Mouse (Mus musculus) midbrain, embryonic 15.5 days (tissue): Measurements from ENCODE around the gene Themis. TPM values are rescaled to one million over a fixed set of nuclear protein-coding genes. Genes with fewer than 3 reads are reported as not detected.
A peak's percentile ranks its signal among the peaks of the same experiment; 100 is the strongest.

Source experiments
- ATAC-seq: fragments of 200-750 bp; cut with Nextera tagmentation; replicated peaks from 2 replicates; pipeline ENCODE4 v1.8.0; 2017; ENCODE audit warnings: moderate TSS enrichment
- H3K27ac ChIP-seq: fragments of 300-500 bp; sonication (generic); 2 replicates; pipeline ENCODE4 v1.5.1; 2015; ENCODE audit warnings: mild to moderate bottlenecking, inconsistent platforms
- H3K27me3 ChIP-seq: fragments of 300-500 bp; sonication (generic); replicated peaks from 2 replicates; pipeline ENCODE4 v1.6.1; 2015; ENCODE audit warnings: inconsistent platforms
- H3K36me3 ChIP-seq: fragments of 300-500 bp; sonication (generic); replicated peaks from 2 replicates; pipeline ENCODE4 v1.6.1; 2015; ENCODE audit warnings: inconsistent platforms
- H3K4me1 ChIP-seq: fragments of 300-500 bp; sonication (generic); 2 replicates; pipeline ENCODE4 v1.6.1; 2015; ENCODE audit warnings: inconsistent platforms
- H3K4me2 ChIP-seq: fragments of 300-500 bp; sonication (generic); 2 replicates; pipeline ENCODE4 v1.6.1; 2015; ENCODE audit warnings: inconsistent platforms, mild to moderate bottlenecking, moderate library complexity
- H3K4me3 ChIP-seq: fragments of 300-500 bp; sonication (generic); 2 replicates; pipeline ENCODE4 v1.5.1; 2015; ENCODE audit warnings: mild to moderate bottlenecking, inconsistent platforms
- H3K9ac ChIP-seq: fragments of 300-500 bp; sonication (generic); 2 replicates; pipeline ENCODE4 v1.6.1; 2015; ENCODE audit warnings: mild to moderate bottlenecking, inconsistent platforms
- H3K9me3 ChIP-seq: fragments of 300-500 bp; sonication (generic); 2 replicates; pipeline ENCODE4 v1.6.1; 2016; ENCODE audit warnings: inconsistent platforms
- WGBS: fragments of 180-500 bp; shearing (Covaris S2); methylation state at CpG from one replicate; pipeline ENCODE4 v1.1.7; 2015; ENCODE audit warnings: mixed read lengths; 5-methylcytosine and 5-hydroxymethylcytosine counted together
- polyA plus RNA-seq: library from polyadenylated mRNA; unstranded; fragments of >200 nt; fragmentation: Nextera tagmentation; extraction: Ambion mirVana; gene quantifications from 2 replicates; pipeline ENCODE4 v1.2.1, GENCODE M21; 2015

The Themis gene
- polyA plus RNA-seq: 0.08 TPM in 1 of 2 replicates, not detected in the other

GRCm38 (mm10) chr10:28668261-28668660, at the start of gene Themis:
Gene Themis, plus strand, starts transcription at chr10:28668360.
- H3K36me3 ChIP-seq: no peaks in the 10 kb centered on the region
- H3K4me1 ChIP-seq: no peaks in the 10 kb centered on the region
- WGBS: 70% methylated on average over 5 of the region's 5 CpGs
- H3K9me3 ChIP-seq: no peaks in the 10 kb centered on the region
- no peak within 1 kb of the TSS for H3K9ac ChIP-seq
- no peak within 1 kb of the TSS for H3K27ac ChIP-seq
- ATAC-seq: no peak
- H3K4me3 ChIP-seq: no peak within 1 kb of the TSS
- no peak within 1 kb of the TSS for H3K4me2 ChIP-seq
- no peaks in the 10 kb centered on the region for H3K27me3 ChIP-seq

DNA sequence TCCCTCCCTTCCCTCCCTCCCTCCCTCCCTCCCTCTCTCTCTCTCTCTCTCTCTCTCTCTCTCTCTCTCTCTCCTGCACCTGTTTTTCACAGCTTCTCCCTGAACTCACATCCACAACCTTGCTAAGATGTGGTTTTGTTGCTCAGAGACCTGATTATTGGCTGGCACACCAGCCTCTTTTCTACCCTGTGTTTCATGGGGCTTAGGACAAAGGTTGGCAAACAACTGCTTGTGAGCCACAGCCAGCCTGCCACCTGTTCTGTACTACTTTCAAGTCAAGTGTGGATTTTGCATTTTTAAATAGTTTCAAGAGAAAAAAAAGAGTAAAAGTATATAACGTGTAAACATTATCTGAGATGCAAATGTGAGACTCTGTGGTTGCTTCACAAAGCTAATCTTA, 48.7 kb upstream of the Themis start:
- Histone ChIP-seq H3K4me1 (no peaks in the 10 kb centered on the region), H3K9me3 (no peaks in the 10 kb centered on the region), H3K36me3 (no peaks in the 10 kb centered on the region), H3K9ac (no peak overlapping the region), H3K27ac (no peak overlapping the region), H3K4me2 (no peak overlapping the region), H3K27me3 (no peaks in the 10 kb centered on the region), H3K4me3 (no peak overlapping the region)
- no peak for ATAC-seq
- 88% methylated on average over 1 of the region's 1 CpGs for WGBS

DNA sequence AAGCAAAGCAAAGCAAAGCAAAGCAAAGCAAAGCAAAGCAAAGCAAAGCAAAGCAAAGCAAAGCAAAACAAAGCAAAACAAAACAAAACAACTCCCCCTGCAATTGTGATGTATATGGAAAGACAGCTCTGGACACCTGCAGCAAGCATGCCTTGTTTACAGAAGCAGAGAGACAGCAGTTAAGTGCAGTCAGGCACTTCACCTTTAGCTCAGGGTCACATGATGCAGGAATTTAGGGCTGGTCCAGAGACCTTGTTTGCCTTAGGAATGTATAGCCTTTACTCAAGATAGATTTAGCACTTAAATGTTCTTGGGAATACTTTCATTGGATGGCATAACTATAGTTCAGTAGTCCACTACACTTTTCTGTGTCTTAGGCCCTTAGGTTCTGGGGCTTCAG, 32.1 kb upstream of the Themis start:
- no peaks in the 10 kb centered on the region for H3K9me3 ChIP-seq
- no peaks in the 10 kb centered on the region for H3K36me3 ChIP-seq
- ATAC-seq: no peak
- no peaks in the 10 kb centered on the region for H3K27me3 ChIP-seq
- H3K9ac ChIP-seq: no peak overlapping the region
- H3K4me1 ChIP-seq: no peaks in the 10 kb centered on the region
- H3K4me2 ChIP-seq: no peak overlapping the region
- no peak overlapping the region for H3K4me3 ChIP-seq
- no peak overlapping the region for H3K27ac ChIP-seq

GRCm38 (mm10) chr10:28641887-28642286, 26.3 kb upstream of the Themis start:
- WGBS: 71% methylated on average over 2 of the region's 2 CpGs
- H3K27me3 ChIP-seq: no peaks in the 10 kb centered on the region
- H3K9ac ChIP-seq: no peak overlapping the region
- H3K27ac ChIP-seq: no peak overlapping the region
- H3K9me3 ChIP-seq: no peaks in the 10 kb centered on the region
- peak; percentile 54; the same call in 1 of the 2 replicates for ATAC-seq
- H3K4me2 ChIP-seq: no peak overlapping the region
- no peak overlapping the region for H3K4me3 ChIP-seq
- no peaks in the 10 kb centered on the region for H3K4me1 ChIP-seq
- no peaks in the 10 kb centered on the region for H3K36me3 ChIP-seq

- Histone ChIP-seq H3K4me1 (no peaks in the 10 kb centered on the region), H3K4me2 (no peak overlapping the region), H3K9me3 (no peaks in the 10 kb centered on the region), H3K36me3 (no peaks in the 10 kb centered on the region), H3K4me3 (no peak overlapping the region), H3K9ac (no peak overlapping the region), H3K27ac (no peak overlapping the region), H3K27me3 (no peaks in the 10 kb centered on the region)
- ATAC-seq: no peak
- 94% methylated on average over 2 of the region's 2 CpGs for WGBS
These were observed 20.3 kb upstream of the Themis start for GRCm38 (mm10) chr10:28647855-28648254.

DNA sequence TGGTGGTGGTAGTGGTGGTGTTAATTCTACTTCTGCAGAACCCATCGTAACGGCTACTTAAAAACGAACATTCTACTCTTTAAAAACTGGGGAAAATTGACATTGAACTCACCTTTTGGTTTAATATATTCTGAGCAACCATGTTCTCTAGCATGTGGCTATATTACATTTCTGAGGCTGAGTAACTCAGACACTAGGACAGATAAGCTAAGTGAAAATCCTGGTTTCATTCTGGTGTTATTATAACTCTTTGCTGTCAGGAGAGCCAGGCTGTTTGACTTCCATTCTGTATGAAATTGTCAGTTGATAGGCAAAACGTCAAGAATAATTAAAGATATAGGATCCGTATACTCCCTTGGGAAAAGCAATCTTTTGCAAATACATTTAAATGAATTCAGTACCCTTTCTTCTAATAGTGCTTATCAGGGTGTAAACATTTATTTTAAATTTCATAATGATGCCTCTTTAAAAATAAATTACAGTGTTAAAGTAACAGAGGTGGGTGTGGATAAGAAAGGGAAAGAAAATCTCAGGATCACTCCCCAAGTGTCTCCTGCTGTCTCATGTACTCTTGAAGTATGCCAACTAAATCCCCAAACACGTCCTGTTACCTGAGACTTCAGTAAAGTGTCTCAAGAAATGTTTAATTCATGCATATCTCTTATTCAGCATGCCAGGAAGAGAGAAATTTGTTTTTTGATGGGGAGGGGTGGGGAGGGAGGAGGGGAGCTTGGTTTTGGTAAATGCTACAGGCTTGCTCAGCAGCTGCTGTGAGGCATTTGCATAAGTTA, 18.9 kb upstream of the Themis start:
- 75% methylated on average over 6 of the region's 6 CpGs for WGBS
- no peak overlapping the region for H3K27ac ChIP-seq
- no peaks in the 10 kb centered on the region for H3K36me3 ChIP-seq
- H3K4me2 ChIP-seq: no peak overlapping the region
- no peak overlapping the region for H3K9ac ChIP-seq
- peak; percentile 77; the same call in 1 of the 2 replicates for ATAC-seq
- no peaks in the 10 kb centered on the region for H3K4me1 ChIP-seq
- H3K9me3 ChIP-seq: no peaks in the 10 kb centered on the region
- no peak overlapping the region for H3K4me3 ChIP-seq
- no peaks in the 10 kb centered on the region for H3K27me3 ChIP-seq

DNA sequence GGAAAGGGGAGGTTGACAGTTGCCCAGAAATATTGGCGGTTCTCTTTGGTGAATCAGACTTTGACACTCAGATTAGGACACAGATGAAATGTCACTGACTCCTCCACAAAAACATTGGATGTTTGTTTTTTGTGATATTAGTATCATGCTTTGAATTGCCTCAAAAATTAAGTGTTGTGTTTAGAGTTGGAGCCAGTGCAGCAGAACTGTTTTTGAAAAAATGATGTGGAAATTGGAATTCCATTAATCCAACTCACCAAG, 18.3 kb upstream of the Themis start:
- Histone ChIP-seq H3K27ac (no peak overlapping the region), H3K36me3 (no peaks in the 10 kb centered on the region), H3K9ac (no peak overlapping the region), H3K4me2 (no peak overlapping the region), H3K4me3 (no peak overlapping the region), H3K9me3 (no peaks in the 10 kb centered on the region), H3K27me3 (no peaks in the 10 kb centered on the region), H3K4me1 (no peaks in the 10 kb centered on the region)
- no peak for ATAC-seq
- WGBS: 19% methylated on average over 1 of the region's 1 CpGs

DNA sequence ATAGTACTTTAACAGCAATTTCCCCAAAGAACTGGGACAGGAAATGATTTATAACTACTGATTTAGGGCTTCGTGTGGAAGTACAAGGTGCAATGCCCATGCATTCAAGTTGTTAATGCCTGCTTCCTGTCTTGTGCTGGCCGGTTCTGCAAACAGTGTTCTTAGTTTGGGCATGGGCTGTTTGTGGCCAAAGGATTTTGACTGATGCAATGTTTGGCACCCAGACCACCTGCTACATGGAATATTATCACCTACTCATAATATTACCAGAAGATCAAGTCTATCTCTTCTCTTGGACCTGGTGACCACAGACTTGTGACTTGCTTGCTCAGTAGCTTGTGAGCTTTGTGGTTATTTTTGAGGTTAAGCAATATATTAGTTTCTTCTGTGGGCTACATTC, 16.2 kb upstream of the Themis start:
- Histone ChIP-seq H3K36me3 (no peaks in the 10 kb centered on the region), H3K9ac (no peak overlapping the region), H3K27me3 (no peaks in the 10 kb centered on the region), H3K9me3 (no peaks in the 10 kb centered on the region), H3K27ac (no peak overlapping the region), H3K4me1 (no peaks in the 10 kb centered on the region), H3K4me2 (no peak overlapping the region), H3K4me3 (no peak overlapping the region)
- no peak for ATAC-seq
- 97% methylated on average over 2 of the region's 2 CpGs for WGBS

GRCm38 (mm10) chr10:28654733-28655132, 13.4 kb upstream of the Themis start:
- H3K27ac ChIP-seq: no peak overlapping the region
- no peak for ATAC-seq
- no peak overlapping the region for H3K4me3 ChIP-seq
- no peaks in the 10 kb centered on the region for H3K9me3 ChIP-seq
- H3K4me2 ChIP-seq: no peak overlapping the region
- H3K9ac ChIP-seq: no peak overlapping the region
- no peaks in the 10 kb centered on the region for H3K4me1 ChIP-seq
- no peaks in the 10 kb centered on the region for H3K36me3 ChIP-seq
- no peaks in the 10 kb centered on the region for H3K27me3 ChIP-seq

- Histone ChIP-seq H3K4me2 (no peak overlapping the region), H3K27ac (no peak overlapping the region), H3K36me3 (no peaks in the 10 kb centered on the region), H3K9me3 (no peaks in the 10 kb centered on the region), H3K9ac (no peak overlapping the region), H3K4me3 (no peak overlapping the region), H3K27me3 (no peaks in the 10 kb centered on the region), H3K4me1 (no peaks in the 10 kb centered on the region)
- no peak; the same call in 1 of the 2 replicates for ATAC-seq
- WGBS: 49% methylated on average over 6 of the region's 6 CpGs
These were observed 3.0 kb upstream of the Themis start for GRCm38 (mm10) chr10:28665141-28665540.

DNA sequence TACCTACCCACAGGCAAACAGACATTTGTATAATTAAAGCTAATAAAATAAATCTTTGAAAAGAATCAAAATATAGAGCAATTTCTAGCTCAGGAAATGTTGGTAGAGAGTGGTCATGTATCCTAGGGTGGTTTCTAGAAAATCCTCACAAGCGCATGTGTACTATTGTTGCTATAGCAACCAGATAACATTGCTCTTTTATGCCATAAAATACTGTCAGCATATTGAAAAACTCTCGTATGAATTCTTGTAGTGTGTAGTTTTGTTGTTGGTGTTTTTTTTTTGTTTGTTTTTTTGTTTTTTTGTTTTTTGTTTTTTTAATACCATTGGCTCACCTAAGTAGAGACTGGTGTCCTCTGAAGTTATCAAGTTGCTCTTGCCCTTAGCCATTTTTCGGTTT, 5.8 kb downstream of the Themis start:
- Histone ChIP-seq H3K4me3 (no peak overlapping the region), H3K4me1 (no peaks in the 10 kb centered on the region), H3K27me3 (no peaks in the 10 kb centered on the region), H3K36me3 (no peaks in the 10 kb centered on the region), H3K9me3 (no peaks in the 10 kb centered on the region), H3K27ac (no peak overlapping the region), H3K4me2 (no peak overlapping the region), H3K9ac (no peak overlapping the region)
- WGBS: 84% methylated on average over 3 of the region's 3 CpGs
- ATAC-seq: no peak

- Histone ChIP-seq H3K4me3 (no peak overlapping the region), H3K27ac (no peak overlapping the region), H3K4me1 (no peaks in the 10 kb centered on the region), H3K36me3 (no peaks in the 10 kb centered on the region), H3K4me2 (no peak overlapping the region), H3K9me3 (no peaks in the 10 kb centered on the region), H3K27me3 (no peaks in the 10 kb centered on the region), H3K9ac (no peak overlapping the region)
- ATAC-seq: no peak
- 89% methylated on average over 2 of the region's 2 CpGs for WGBS
These were observed 7.2 kb downstream of the Themis start for GRCm38 (mm10) chr10:28675337-28675736.

DNA sequence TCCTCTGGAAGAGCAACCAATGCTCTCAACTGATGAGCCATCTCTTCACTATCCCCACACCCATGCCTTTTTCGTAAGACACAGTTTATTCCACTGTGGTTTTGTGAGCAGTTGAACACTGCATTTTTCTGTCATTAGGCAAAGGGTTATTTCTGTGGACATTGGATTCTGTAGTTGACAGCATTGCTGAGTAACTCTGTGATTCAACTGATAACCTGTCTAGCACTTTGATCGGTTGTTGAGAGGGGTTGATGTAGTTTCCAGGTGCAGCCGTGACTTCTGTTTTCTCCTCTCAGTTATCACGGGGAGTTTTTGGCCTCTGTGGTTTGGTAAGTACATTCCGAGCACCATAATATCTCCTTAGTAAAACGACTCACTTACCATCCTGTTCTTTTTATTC, 26.8 kb downstream of the Themis start:
- Histone ChIP-seq H3K27me3 (no peaks in the 10 kb centered on the region), H3K4me3 (no peak overlapping the region)
- WGBS: 90% methylated on average over 6 of the region's 6 CpGs

More for the DNA sequence above, 26.8 kb downstream of the Themis start:
- Histone ChIP-seq H3K9ac (no peak overlapping the region), H3K9me3 (no peaks in the 10 kb centered on the region), H3K36me3 (no peaks in the 10 kb centered on the region), H3K4me1 (no peaks in the 10 kb centered on the region), H3K27ac (no peak overlapping the region), H3K4me2 (no peak overlapping the region)
- no peak for ATAC-seq
